Mouse (Mus musculus) heart, postnatal 10 days (tissue): ENCODE data around the gene Galr3. TPM values are rescaled to one million over a fixed set of nuclear protein-coding genes. Genes with fewer than 3 reads are reported as not detected.

Experiments
- DNase-seq, 2 experiments: peaks; one replicate each; pipeline ENCODE4 v3.0.0; 2021
- intact Hi-C: fragments of 180-260 bp; cut with DNase I; formaldehyde crosslinking; loops from one replicate; pipeline ENCODE4 v1.15.1; 2025
- microRNA-seq, 2 experiments: library from miRNA; unstranded; fragments of <30 nt; microRNA quantifications; one replicate each; pipeline ENCODE4 v1.2.0; 2022
- total RNA-seq, 2 experiments: library from RNA; stranded (reverse); gene quantifications; 2 replicates each; pipeline ENCODE4 v1.2.3; 2021

Gene Galr3
- total RNA-seq, 2 experiments from 2014 or later, result not detected

DNA sequence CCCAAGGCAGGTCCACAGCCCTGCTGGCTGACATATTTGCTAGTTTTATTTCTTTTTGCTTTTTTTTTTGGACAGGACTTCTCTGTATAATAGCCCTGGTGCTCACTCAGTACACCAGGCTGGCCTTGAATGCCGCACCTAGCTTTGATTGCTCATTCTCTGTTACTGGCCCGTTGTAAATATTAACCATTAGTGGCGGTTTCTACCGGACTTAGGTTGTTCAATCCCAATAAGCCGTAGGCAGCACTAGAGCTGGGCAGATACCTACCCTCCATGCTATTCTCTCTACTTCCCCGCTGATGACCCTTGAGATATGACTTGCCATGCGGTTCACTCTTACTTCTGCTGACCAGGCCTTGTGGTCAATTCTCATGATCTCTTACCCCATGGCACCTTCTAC lies 37.9 kb downstream of the Galr3 start:
- intact Hi-C loops, result no loop called here
- no peak for DNase-seq

DNA sequence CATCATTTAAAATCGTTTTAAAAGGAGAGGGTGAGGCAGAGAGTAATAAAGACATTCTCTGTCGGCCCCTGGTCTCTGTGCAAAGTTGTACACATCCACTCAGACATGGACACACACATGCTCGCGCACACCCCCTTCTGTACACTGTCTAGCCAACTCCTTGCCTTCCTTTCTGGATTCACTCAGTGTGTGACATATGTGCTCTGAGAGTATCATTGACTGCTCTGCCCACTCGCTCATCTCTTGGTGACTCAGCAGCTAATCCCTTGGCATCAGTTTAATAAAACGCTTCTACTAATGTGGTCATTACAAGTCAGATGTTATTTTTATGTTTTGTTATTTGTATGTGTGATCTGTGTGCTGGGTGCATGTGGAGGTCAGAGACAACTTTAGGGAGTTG lies 50.6 kb downstream of the Galr3 start:
- intact Hi-C loops, result no loop called here
- no peak for DNase-seq

Small RNA genes lying within 50 kb of the gene (microRNA-seq; reads per million reads assigned to microRNA genes)
- 0.95 to 2.1 reads per million in 2 experiments for gene Mir6956

Other genes with a start within 250 kb of the Galr3 start
- gene Card10, start 238.8 kb upstream of the Galr3 start, total RNA-seq, result 10 to 100 TPM; 18.8 to 20.4 TPM
- 10 to 100 TPM; 63.9 to 68.5 TPM for gene Cdc42ep1, start 199.3 kb upstream of the Galr3 start, total RNA-seq
- gene Lgals2, start 186.4 kb upstream of the Galr3 start, total RNA-seq, result under 1 TPM in 1 of 2 experiments, not detected in 1; 0.64 TPM
- gene Gga1, start 164.7 kb upstream of the Galr3 start, total RNA-seq, result 10 to 100 TPM; 40.4 to 45.2 TPM
- not detected for gene Gm49510, start 142.2 kb upstream of the Galr3 start, total RNA-seq
- gene Sh3bp1, start 142.1 kb upstream of the Galr3 start, total RNA-seq, result 1 to 10 TPM; 6.3 to 8.2 TPM
- 1 to 10 TPM; 2.8 to 3.2 TPM for gene Pdxp, start 128.0 kb upstream of the Galr3 start, total RNA-seq
- 100 to 1,000 TPM; 372 to 385 TPM for gene Lgals1, start 115.2 kb upstream of the Galr3 start, total RNA-seq
- gene Nol12, start 107.0 kb upstream of the Galr3 start, total RNA-seq, result 10 to 100 TPM; 17.8 to 18.9 TPM
- gene Triobp, start 94.2 kb upstream of the Galr3 start, total RNA-seq, result 10 to 100 TPM; 49.2 to 58.0 TPM
- gene H1f0, start 13.4 kb upstream of the Galr3 start, total RNA-seq, result 100 to 1,000 TPM; 208 to 227 TPM
- 10 to 100 TPM in 1 of 2 experiments, 1 to 10 TPM in 1; 9.1 to 10.7 TPM for gene Ankrd54, start 21.0 kb downstream of the Galr3 start, total RNA-seq
- gene Eif3l, start 33.3 kb downstream of the Galr3 start, total RNA-seq, result 10 to 100 TPM; 94.5 to 95.7 TPM
- 10 to 100 TPM; 80.2 to 82.8 TPM for gene Micall1, start 67.0 kb downstream of the Galr3 start, total RNA-seq
- gene Polr2f, start 99.1 kb downstream of the Galr3 start, total RNA-seq, result 100 to 1,000 TPM; 118 to 130 TPM
- 1 to 10 TPM; 1.8 to 2.3 TPM for gene 1700088E04Rik, start 99.4 kb downstream of the Galr3 start, total RNA-seq
- gene Sox10, start 123.4 kb downstream of the Galr3 start, total RNA-seq, result 1 to 10 TPM; 1.6 to 2.4 TPM
- 10 to 100 TPM; 25.1 to 25.8 TPM for gene Pick1, start 187.3 kb downstream of the Galr3 start, total RNA-seq
- gene Gm49486, start 187.5 kb downstream of the Galr3 start, total RNA-seq, result 1 to 10 TPM; 1.0 to 1.1 TPM
- gene Slc16a8, start 212.9 kb downstream of the Galr3 start, total RNA-seq, result under 1 TPM; 0.15 to 0.24 TPM
- gene Baiap2l2, start 243.7 kb downstream of the Galr3 start, total RNA-seq, result under 1 TPM in 1 of 2 experiments, not detected in 1; 0.62 TPM